Mouse (Mus musculus) retina, adult 2 months (tissue): ENCODE measurements around the gene Acap2.
A peak's percentile ranks its signal among the peaks of the same experiment; 100 is the strongest.

Experiments used
- DNase-seq: peaks from one replicate; pipeline ENCODE4 v3.0.0-alpha.2; 2012; ENCODE audit warnings: low read depth, low spot score

Acap2 gene

DNA sequence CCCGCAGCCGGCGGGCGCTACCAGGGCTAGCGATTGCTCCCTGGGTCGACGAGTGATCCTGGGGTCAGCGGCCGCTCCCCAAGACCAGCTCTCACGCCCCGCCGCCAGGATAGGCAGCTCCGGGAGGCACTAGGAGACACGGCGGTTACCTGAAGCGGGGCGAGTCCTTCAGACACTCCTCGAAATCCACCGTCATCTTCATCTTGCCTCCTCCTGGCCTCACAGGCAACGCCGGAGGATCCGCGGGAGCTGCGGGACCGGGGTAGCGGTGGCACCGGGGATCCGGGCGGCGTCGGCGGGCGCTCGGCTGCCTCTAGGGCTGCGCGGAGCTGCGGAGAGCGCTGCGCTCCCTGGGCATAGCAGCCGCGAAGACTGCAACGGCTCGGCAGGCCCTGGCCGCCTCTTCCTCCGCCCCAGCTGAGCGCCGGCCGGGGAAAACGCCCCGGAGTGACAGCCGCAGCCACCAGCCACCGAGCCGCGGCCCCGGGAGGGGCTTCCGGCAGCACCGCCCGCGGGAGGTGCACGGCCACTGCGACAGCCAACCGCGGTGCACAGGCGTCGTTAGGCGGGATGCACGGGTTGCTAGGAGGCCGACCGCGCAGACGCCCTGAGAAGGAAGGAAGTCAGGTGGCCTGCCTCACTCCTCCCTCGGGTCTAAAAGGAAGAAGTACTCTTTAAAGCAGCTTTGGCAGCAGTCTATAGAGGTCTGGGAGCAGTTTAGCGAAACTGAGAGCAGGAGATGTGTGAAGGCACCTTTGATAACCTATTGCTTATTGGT is at the start of gene Acap2:
Gene Acap2, minus strand, starts transcription at position 456 of the 778 bp plus-strand sequence.
- DNase-seq = peak; percentile 87

DNA sequence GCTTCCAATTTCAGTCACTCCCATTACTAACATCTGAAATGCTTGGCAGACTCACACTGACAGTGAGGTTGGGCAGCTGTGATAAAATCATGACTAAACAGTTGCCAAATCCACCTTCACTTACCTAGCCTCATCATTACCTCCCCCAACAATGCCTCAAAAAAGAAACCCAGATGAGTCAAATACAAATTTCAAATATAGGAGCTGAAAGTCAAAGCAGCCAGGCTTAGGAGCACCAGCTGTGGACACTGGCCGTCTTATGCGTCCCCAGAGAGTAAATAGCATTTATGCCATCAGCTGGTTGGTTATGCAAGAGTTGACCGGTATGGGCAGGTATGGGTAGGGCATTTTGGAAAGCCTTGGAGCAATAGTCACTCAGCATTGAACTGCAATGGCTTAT is 48.4 kb upstream of the Acap2 start:
- DNase-seq = no peak

DNA sequence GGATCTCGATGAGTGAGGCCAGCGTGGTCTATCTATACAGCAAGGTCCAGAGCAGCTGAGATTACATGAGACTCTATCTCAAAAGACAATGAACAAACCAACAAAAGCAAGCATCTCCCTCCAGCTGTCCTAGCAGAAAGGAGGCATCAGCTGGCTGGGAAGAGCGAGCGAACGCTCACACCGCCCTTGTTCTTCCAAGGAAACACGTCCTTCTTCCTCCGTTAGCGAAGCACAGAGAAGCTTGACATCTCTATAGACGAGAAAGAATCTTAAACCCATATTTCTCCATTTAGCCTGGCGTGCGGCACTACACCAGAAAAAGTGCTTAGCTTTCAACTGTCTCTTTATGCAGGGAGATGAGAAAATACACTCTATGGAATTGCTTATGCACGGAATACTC is 47.7 kb upstream of the Acap2 start:
- no peak for DNase-seq

GRCm38 (mm10) chr16:31247442-31247841 is 46.4 kb upstream of the Acap2 start:
- no peak for DNase-seq

DNA sequence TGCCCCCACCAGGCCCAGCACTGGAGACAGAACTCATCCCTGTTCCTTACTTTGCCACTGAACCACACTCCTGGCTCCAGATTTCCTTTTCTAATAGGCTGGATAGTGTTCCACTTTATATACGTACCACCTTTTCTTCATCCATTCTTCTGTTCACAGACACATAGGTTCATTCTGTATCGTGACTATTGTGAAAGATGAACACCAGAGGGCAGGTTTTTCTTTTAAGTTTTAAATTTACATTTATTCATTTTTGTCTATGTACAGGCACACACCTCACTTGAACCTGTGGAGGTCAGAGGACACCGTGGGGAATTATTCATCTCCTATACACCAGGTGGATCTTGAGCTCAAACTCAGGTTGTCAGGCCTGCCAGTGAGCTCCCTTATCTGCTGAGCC is 43.0 kb upstream of the Acap2 start:
- no peak for DNase-seq

DNA sequence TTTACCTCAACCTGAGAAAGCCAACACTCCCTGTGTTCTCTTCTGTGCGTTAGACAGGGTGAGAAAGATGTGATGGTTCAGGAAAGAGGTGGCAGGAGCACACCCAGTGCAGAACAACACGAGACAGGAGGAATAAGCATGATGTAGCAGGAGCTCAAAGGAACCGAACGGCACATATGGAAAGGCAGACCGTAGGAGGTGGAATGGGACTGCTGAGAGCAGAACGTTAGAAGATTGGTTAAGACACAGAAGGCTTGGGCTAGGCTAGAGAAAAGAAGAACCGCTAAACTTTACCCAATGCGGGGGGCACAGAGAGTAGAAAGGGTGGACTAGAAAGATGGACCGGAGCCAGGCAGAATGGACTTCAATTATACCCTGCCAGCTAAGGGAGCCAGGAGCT is 40.4 kb upstream of the Acap2 start:
- no peak for DNase-seq

DNA sequence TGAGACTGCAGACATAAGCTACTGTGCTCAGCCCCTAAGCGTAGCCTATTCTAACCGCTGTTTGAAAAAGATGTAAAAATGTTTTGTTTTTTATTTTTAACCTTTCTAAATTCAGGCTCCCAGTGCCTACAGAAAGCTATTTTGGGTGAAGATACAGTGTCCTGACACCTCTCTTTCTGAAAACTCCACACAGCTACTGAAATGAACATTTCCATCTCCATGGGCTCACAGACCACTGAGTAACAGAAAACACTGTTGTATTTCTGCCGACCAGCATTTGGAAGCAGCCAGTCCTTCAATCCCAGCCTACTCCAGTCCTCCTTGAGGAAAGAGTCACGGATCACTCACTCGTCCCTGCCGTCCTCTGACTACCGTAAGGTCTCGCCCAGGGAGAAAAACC is 39.5 kb upstream of the Acap2 start:
- DNase-seq = no peak

GRCm38 (mm10) chr16:31238281-31238680 is 37.2 kb upstream of the Acap2 start:
- no peak for DNase-seq

DNA sequence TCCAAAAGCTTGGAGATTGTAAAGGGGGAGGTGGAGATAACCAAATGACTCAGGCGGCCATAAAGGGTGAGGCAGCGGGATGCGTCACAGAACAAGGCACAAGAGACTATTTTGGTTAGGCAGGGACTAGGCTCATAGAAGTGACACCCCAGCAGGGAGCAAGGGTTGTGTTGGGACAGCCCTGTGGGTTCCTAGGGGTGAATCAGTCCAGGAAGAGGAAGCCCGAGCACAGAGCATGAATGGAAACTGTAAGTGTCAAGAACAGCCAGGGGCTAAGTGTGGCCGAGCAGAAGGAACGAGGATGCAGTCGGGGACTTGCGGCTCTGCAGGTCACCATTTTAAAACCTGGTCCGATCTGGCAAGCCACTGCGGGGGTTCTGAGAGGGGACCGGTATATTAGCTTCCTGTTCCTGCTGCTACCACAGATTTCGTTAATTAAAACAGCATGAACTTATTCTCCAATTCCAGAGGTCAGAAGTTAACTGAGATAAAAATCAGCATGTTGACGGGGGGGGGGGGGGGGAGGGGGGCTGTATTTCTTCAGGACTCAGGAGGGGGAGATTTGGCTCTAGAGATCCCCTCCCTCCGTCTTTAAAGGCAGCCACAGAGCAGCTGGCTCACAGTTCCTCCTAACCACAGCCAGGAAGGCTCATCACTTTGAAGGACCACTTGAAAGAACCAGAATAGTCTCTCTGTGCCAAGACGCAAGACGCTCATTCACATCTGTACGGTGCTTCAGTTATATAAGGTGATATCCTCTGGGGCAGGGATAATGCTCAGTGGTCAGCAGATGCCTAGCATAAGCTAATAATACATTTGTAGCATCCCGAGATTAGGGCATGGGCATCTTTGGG is 34.6 kb upstream of the Acap2 start:
- no peak for DNase-seq

- DNase-seq = no peak
Observed at GRCm38 (mm10) chr16:31234808-31235456, 33.9 kb upstream of the Acap2 start.

DNA sequence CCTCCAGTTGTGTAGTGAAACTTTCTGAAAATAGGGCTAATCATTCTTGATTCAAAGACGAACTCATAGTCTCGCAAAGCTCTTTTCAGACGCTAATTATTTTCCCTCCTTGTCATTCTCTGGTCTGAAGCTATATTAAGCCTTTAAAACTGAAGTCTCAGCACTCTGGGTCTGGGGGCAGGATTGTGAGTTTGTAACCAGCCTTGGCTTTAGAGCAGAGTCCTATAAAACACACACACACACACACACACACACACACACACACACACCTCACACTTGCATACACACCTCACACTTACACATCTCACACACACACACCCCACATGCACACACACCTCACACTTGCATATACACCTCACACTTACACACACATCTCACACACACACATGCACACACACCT is 33.3 kb upstream of the Acap2 start:
- DNase-seq = no peak

GRCm38 (mm10) chr16:31233541-31234339 is 32.7 kb upstream of the Acap2 start:
- no peak for DNase-seq

DNA sequence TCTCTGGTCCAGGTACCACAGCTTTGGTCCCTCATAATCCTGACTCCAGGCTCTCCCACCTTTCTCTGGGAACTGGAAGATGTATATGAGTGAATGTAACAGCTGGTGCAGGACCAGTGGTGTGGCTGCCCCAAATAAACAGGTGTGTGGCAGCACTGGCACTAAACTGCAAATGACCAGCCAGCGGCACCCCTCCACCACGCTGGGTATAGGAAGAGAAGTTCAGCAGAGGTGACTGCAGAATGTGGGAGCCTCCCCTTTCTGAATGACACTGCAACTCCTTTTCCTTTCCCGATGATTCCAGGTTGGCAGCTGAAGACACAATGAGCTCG is 32.1 kb upstream of the Acap2 start:
- DNase-seq = no peak

DNA sequence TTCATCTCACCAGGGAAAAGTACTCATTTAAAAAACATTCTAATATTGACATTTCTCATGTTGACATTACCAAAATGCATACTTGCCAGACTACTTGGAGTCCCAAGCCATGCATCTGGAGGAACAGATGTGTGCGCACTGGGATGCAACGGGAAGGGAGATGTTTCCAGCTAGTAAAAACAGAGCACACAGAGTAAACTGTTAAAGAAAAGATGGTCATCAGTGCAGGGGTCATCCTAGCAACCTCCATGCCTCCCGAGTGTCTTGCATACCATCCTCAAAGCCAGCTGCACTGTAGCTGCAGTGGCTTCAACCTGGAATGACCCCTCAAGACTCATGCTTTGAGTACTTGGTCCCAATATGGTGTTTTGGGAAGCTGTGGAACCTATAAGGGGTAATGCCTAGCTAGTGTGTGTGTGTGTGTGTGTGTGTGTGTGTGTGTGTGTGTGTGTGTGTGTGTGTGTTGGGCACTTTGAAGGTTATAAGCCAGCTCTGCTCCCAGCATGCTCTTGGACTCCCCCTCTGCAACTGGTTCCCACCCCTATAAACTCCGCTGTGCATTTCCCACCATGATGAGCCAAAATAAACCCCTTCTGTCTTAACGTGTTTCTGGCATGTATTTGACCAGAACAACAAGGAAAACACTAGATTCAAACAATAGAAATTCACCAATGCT is 31.6 kb upstream of the Acap2 start:
- no peak for DNase-seq

DNA sequence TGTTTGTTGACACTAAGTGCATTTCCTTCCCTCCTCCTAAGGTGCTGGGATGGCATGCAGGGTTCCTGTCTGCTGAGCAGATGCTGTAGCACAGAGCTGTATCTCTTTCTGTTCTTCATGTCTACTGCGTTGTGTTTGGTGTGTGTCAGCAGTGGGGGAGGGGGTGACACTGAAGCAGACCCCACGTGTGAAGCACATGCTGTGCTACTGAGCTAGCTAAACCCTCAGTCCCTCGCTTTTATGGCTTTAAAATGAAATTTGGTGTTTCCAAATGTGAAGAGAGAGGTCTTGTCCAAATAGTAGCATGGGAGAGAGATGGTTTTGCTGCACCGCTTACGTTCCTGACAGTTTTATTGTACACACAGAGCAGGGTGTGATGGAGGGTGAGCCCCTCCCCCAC is 30.5 kb upstream of the Acap2 start:
- DNase-seq = no peak

- no peak for DNase-seq
Observed at GRCm38 (mm10) chr16:31227746-31228145, 26.7 kb upstream of the Acap2 start.

DNA sequence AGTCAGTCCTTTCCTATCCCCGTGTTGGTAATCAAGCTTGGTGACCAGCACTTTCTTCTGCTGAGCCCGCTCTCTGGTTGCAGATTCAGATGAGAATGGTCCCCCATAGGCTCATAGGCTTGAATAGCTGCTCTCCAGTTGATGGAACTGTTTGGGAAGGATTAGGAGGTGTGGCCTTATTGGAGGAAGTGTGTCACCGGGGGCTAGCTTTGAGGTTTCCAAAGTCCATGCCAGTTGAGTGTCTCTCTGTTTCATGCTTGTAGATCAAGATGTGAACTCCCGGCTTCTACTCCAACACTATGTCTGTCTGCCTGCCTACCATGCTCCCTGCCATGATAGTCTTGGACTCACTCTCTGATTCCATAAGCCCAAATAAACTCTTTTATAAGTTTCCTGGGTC is 14.2 kb upstream of the Acap2 start:
- no peak for DNase-seq

- no peak for DNase-seq
Observed at GRCm38 (mm10) chr16:31213463-31213862, 12.4 kb upstream of the Acap2 start.

- no peak for DNase-seq
Observed at GRCm38 (mm10) chr16:31211503-31211902, 10.5 kb upstream of the Acap2 start.

- DNase-seq = no peak
Observed at GRCm38 (mm10) chr16:31210453-31210852, 9.4 kb upstream of the Acap2 start.

DNA sequence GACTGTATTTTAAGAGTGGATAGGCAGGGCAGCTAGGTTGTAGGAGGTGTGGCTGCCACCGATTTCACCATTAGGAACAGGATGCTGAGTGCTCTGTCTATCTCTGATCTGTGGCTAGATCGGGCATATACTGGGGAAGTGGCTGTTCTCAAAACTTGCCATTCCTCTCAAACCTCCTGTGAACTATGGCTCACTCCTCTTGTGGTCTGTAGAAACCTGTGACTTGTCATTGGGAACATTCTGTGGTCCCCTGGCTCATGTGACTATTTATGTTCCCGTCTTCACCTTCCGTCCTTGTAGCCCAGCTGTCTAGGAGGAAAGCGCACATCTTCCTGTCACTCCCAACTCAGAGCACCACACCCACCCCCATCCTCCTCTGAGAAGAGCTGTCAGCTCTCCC is 8.9 kb upstream of the Acap2 start:
- DNase-seq = no peak
